Mouse (Mus musculus) kidney, embryonic 14.5 days (tissue): ENCODE measurements around the gene Pparg. TPM values are rescaled to one million over a fixed set of nuclear protein-coding genes. Genes with fewer than 3 reads are reported as not detected.

ENCODE experiments used
- ATAC-seq: fragments of 200-750 bp; cut with Nextera tagmentation; 2 replicates; pipeline ENCODE4 v1.8.0; 2017; ENCODE audit warnings: moderate number of reproducible peaks, mild to moderate bottlenecking, moderate TSS enrichment, moderate library complexity; ENCODE audit not compliant: low FRiP score, low TSS enrichment
- H3K27ac ChIP-seq: fragments of 300-500 bp; sonication (generic); 2 replicates; pipeline ENCODE4 v1.5.1; 2014; ENCODE audit warnings: low read depth, mild to moderate bottlenecking, low read length, moderate library complexity, mixed read lengths
- H3K27me3 ChIP-seq: fragments of 300-500 bp; sonication (generic); 2 replicates; pipeline ENCODE4 v1.6.1; 2014; ENCODE audit warnings: mild to moderate bottlenecking, low read length; ENCODE audit not compliant: control insufficient read depth, insufficient read depth
- H3K36me3 ChIP-seq: fragments of 300-500 bp; sonication (generic); 2 replicates; pipeline ENCODE4 v1.6.1; 2014; ENCODE audit warnings: low read length, mixed read lengths; ENCODE audit not compliant: control insufficient read depth, insufficient read depth
- H3K4me1 ChIP-seq: fragments of 300-500 bp; sonication (generic); 2 replicates; pipeline ENCODE4 v1.6.1; 2014; ENCODE audit warnings: low read length, mixed read lengths; ENCODE audit not compliant: control insufficient read depth, insufficient read depth
- H3K4me2 ChIP-seq: fragments of 300-500 bp; sonication (generic); replicated peaks from 2 replicates; pipeline ENCODE4 v1.6.1; 2014; ENCODE audit warnings: low read depth, mild to moderate bottlenecking, low read length
- H3K4me3 ChIP-seq: fragments of 300-500 bp; sonication (generic); 2 replicates; pipeline ENCODE4 v1.5.1; 2014; ENCODE audit warnings: mild to moderate bottlenecking, low read length
- H3K9ac ChIP-seq: fragments of 300-500 bp; sonication (generic); 2 replicates; pipeline ENCODE4 v1.6.1; 2014; ENCODE audit warnings: low read depth, mild to moderate bottlenecking, low read length, moderate library complexity
- H3K9me3 ChIP-seq: fragments of 300-500 bp; sonication (generic); 2 replicates; pipeline ENCODE4 v1.6.1; 2016; ENCODE audit warnings: low read length; ENCODE audit not compliant: control insufficient read depth
- WGBS: fragments of 180-500 bp; shearing (Covaris S2); extraction: QIAGEN DNeasy Blood & Tissue Kit; methylation state at CpG from one replicate; pipeline ENCODE4 v1.1.7; 2014; 5-methylcytosine and 5-hydroxymethylcytosine counted together
- polyA plus RNA-seq: library from polyadenylated mRNA; unstranded; fragments of >200 nt; fragmentation: Nextera tagmentation; extraction: Ambion mirVana; gene quantifications from 2 replicates; pipeline ENCODE4 v1.2.1, GENCODE M21; 2014

Pparg gene
- 3.9 and 4.6 TPM in 2 replicates for polyA plus RNA-seq

DNA sequence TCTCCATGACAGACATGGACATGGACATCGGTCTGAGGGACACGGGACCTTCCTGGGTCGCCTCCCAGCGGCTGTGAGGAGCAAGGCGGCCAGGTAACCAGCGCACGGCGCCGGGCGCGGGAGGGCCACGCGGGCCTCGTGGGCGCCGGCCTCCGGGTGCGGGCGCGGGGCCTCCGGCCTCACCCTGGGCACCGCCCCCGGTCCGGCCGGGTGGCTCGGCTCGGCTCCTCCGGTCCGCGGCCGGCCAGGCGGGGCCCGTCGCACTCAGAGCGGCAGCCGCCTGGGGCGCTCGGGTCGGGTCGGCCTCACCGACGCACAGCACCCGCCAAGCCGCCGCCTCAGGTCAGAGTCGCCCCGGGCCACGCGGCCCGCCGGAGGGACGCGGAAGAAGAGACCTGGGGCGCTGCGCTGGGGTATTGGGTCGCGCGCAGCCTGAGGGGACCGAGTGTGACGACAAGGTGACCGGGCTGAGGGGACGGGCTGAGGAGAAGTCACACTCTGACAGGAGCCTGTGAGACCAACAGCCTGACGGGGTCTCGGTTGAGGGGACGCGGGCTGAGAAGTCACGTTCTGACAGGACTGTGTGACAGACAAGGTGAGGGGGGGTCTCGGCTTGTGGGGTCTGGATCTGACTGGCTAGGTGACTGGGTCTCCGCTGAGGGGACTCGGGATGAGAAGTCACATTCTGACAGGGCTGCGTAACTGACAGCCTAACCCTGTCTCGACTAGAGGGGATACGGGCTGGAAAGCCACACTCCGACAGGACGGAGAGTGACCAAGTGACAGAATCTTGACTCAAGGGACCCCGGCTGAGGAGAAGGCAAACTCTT, at the start of gene Pparg:
Gene Pparg, plus strand, starts transcription at position 176 of the 830 bp plus-strand sequence.
- Histone ChIP-seq H3K36me3 (no peaks in the 10 kb centered on the region), H3K9me3 (peaks cover 6% of the 10 kb centered on the region; the same call in 1 of the 2 replicates), H3K4me1 (no peaks in the 10 kb centered on the region; the same call in 1 of the 2 replicates), H3K4me3 (peak within 1 kb of the TSS; percentile 66), H3K27ac (no peak within 1 kb of the TSS), H3K4me2 (peak within 1 kb of the TSS; percentile 92), H3K27me3 (peaks cover 20% of the 10 kb centered on the region; the same call in 1 of the 2 replicates), H3K9ac (peak within 1 kb of the TSS; percentile 60; the same call in 1 of the 2 replicates)
- ATAC-seq: peak; percentile 80
- WGBS: under 1% methylated on average over 62 of the region's 76 CpGs

DNA sequence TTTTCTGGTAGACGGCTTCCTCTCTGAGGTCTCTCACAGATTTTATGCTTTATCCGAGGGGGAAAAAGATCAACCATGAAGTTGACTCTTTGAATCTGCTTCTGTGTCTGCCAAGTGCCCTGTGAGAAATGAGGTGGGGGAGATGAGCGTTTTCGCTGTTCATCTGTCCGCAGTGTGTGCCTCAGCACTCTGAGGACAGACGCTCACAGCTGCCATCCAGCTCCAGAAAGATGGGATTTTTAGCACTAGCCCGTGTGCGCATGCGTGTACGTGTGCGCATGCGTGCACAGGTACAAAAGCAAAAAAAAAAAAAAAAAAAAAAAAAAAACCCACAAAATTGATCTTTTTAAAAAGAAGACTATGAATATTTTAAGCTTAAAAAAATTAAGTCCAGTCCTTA, 48.0 kb upstream of the Pparg start:
- H3K27ac ChIP-seq: no peak overlapping the region
- no peaks in the 10 kb centered on the region for H3K36me3 ChIP-seq
- no peaks in the 10 kb centered on the region; the same call in 1 of the 2 replicates for H3K4me1 ChIP-seq
- H3K9ac ChIP-seq: no peak overlapping the region
- WGBS: 71% methylated on average over 12 of the region's 12 CpGs
- H3K9me3 ChIP-seq: no peaks in the 10 kb centered on the region
- H3K27me3 ChIP-seq: no peaks in the 10 kb centered on the region
- no peak overlapping the region for H3K4me2 ChIP-seq
- H3K4me3 ChIP-seq: no peak overlapping the region
- no peak for ATAC-seq

DNA sequence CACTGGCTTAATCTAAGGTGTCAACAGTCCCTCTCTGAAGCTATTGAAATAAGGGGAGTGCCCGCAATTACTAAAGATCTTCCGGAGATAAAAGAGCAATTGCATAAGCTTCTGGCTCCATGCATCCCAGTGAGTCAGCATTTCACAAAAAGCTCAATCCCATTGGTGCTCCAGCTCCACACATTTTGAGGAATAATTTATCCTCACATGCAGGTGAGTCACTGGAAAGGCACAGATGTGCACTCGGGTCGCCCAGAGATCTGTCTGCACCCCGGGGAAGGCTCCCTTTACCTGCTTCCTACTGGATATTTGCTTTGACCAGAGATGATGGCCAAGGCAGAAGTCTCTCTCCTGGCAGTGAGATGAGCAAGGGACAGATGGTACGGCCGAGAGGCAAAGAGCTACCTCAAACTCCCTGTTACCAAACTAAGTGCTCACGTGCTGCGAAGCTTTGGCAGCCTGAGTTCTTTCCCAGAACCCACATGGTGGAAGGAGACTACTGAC, 47.5 kb upstream of the Pparg start:
- Histone ChIP-seq H3K36me3 (no peaks in the 10 kb centered on the region), H3K27me3 (no peaks in the 10 kb centered on the region), H3K9me3 (no peaks in the 10 kb centered on the region), H3K9ac (no peak overlapping the region), H3K4me2 (no peak overlapping the region), H3K4me3 (no peak overlapping the region), H3K27ac (no peak overlapping the region), H3K4me1 (no peaks in the 10 kb centered on the region; the same call in 1 of the 2 replicates)
- WGBS: 50% methylated on average over 9 of the region's 9 CpGs
- no peak for ATAC-seq

DNA sequence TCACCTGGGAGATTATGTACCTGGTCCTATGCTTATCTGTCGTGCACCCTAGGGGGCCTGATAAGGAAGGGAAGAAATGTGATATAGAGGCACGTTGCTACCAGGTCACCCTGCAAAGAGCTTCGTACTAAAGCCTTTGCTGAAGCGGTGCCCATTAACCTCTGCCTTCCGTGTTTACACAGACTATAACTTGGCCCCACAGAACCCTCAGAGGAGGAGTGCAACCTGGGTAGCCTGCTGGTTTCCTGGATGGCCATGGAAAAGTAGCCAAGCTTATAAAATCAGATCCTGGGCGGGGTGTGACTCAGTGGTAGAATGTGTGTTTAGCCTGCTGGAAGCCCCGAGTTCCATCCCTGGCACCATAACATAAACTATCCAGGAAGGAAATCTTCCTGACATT, 46.8 kb upstream of the Pparg start:
- WGBS: 29% methylated on average over 7 of the region's 7 CpGs
- Histone ChIP-seq H3K36me3 (no peaks in the 10 kb centered on the region), H3K9ac (no peak overlapping the region), H3K4me3 (no peak overlapping the region), H3K27ac (no peak overlapping the region), H3K4me1 (no peaks in the 10 kb centered on the region; the same call in 1 of the 2 replicates), H3K27me3 (no peaks in the 10 kb centered on the region), H3K4me2 (no peak overlapping the region), H3K9me3 (no peaks in the 10 kb centered on the region)
- ATAC-seq: no peak

DNA sequence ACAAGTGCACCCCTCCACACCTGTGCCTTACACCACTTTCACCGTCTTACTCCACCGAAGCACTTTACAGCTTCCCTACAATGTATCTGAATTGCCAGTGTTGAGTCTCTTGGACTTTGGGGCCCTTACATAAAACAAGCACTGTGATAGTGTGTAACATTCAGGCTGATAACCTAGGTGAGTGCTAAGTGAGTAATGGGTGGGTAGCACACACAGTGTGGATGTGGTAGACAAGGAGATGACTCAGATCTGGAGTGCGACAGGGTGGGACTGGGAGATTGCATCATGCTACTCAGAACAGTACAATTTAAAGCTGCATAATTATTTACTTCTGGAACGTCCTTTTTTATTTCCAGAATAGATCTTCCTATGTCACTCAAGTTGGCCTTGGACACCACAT, 45.0 kb upstream of the Pparg start:
- no peaks in the 10 kb centered on the region for H3K9me3 ChIP-seq
- H3K9ac ChIP-seq: no peak overlapping the region
- H3K4me2 ChIP-seq: no peak overlapping the region
- no peak overlapping the region for H3K27ac ChIP-seq
- no peaks in the 10 kb centered on the region for H3K27me3 ChIP-seq
- 83% methylated on average over 4 of the region's 4 CpGs for WGBS
- H3K4me1 ChIP-seq: no peaks in the 10 kb centered on the region; the same call in 1 of the 2 replicates
- H3K4me3 ChIP-seq: no peak overlapping the region
- no peak for ATAC-seq
- no peaks in the 10 kb centered on the region for H3K36me3 ChIP-seq

DNA sequence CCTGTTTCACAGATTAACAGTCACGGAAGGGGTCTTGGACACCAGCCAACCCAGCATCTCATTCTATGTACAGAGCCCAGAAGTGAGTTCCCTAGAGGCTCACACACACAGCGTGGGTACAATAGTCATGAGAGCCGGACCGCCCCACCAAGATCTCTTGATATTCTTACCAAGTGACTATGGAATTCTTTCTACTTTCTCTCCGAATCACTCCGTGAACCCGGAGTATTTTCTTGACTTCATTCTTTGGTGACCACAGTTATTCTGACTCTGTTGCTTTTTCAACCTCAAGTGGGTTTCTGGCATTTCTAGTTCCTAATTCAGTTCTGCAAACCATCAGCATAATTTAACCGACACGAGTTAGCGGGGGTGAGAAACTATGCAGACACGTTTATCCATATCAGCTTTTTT, 43.9 kb upstream of the Pparg start:
- H3K4me2 ChIP-seq: no peak overlapping the region
- no peaks in the 10 kb centered on the region; the same call in 1 of the 2 replicates for H3K4me1 ChIP-seq
- H3K27me3 ChIP-seq: no peaks in the 10 kb centered on the region
- WGBS: 76% methylated on average over 11 of the region's 11 CpGs
- no peak overlapping the region for H3K4me3 ChIP-seq
- no peak overlapping the region for H3K27ac ChIP-seq
- no peaks in the 10 kb centered on the region for H3K36me3 ChIP-seq
- no peak for ATAC-seq
- H3K9me3 ChIP-seq: no peaks in the 10 kb centered on the region
- H3K9ac ChIP-seq: no peak overlapping the region

DNA sequence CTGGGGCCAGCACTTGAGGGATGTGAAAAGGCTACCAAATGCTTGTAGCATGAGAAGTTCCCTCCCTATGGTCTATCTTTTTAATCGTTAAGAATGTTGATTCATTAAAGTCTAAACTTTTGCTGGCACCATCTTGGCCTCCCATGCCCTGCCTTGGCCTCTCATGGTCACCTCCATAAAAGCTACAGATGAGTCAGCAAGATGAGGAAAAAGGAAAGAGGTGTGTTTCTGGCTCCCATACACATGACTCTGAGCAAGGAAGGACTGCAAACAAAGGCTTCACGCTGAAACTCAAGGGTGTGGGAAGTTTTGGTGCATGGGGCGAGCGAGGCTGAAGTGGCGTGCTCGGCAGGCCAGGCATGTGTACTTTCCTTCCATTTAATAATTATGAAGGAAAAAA, 41.9 kb upstream of the Pparg start:
- 84% methylated on average over 6 of the region's 6 CpGs for WGBS
- Histone ChIP-seq H3K27me3 (no peaks in the 10 kb centered on the region), H3K9me3 (no peaks in the 10 kb centered on the region), H3K9ac (no peak overlapping the region), H3K27ac (no peak overlapping the region), H3K4me1 (no peaks in the 10 kb centered on the region; the same call in 1 of the 2 replicates), H3K4me2 (no peak overlapping the region), H3K4me3 (no peak overlapping the region), H3K36me3 (no peaks in the 10 kb centered on the region)
- no peak for ATAC-seq

DNA sequence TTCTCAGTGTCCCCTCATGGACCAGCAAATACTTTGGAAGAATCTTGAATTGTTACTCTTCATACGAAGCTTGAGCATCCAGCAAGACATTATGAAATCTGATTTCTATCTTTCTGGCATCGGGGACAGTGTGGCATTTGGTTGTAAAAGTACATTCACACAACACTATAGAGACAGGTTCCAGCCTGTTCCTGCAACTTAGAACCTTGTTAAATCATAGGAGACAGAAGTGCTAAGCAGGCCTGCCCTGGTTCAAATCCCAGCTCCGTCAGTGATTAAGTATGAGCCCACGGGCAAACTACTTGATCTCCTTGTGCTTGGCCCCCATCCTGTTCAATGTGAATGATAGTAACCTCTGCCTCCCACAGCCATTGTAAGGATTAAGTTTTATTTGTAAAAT, 41.1 kb upstream of the Pparg start:
- Histone ChIP-seq H3K4me2 (no peak overlapping the region), H3K4me3 (no peak overlapping the region), H3K9me3 (no peaks in the 10 kb centered on the region), H3K9ac (no peak overlapping the region), H3K27me3 (no peaks in the 10 kb centered on the region), H3K36me3 (no peaks in the 10 kb centered on the region), H3K27ac (no peak overlapping the region), H3K4me1 (no peaks in the 10 kb centered on the region; the same call in 1 of the 2 replicates)
- 92% methylated on average over 4 of the region's 4 CpGs for WGBS
- no peak for ATAC-seq
